Mouse (Mus musculus): ENCODE measurements at regions not wholly inside any gene's neighbourhood (a gene's known extent, or its start where the extent isn't known, plus 50 kb on each side); places are given as distances from the start of the nearest gene placed in this dataset.

- Histone ChIP-seq H3K4me2 (ENCODE audit: low read depth, low read length) (no peak overlapping the region), H3K36me3 (replicated peaks; ENCODE audit: insufficient read depth, low read length) (no peaks in the 10 kb centered on the region), H3K4me3 (ENCODE audit: low read depth, low read length) (no peak overlapping the region), H3K27me3 (ENCODE audit: insufficient read depth, low read length) (no peaks in the 10 kb centered on the region), H3K9me3 (ENCODE audit: low read length) (no peaks in the 10 kb centered on the region), H3K4me1 (ENCODE audit: insufficient read depth) (no peaks in the 10 kb centered on the region), H3K9ac (replicated peaks) (no peak overlapping the region), H3K27ac (ENCODE audit: low read depth) (no peak overlapping the region)
- TF ChIP-seq CTCF (IDR thresholded peaks at IDR 0.05; ENCODE audit: low read depth) (no peak), EP300 (IDR thresholded peaks at IDR 0.05; ENCODE audit: low read depth) (no peak)
- DNase-seq: no peak
- 60% methylated on average over 3 of the region's 3 CpGs for WGBS (ENCODE audit: insufficient replicate concordance)
- no peak for ATAC-seq
These were observed 195.6 kb upstream of the Gm21798 start for GRCm38 (mm10) chr15:64621876-64622275.

DNA sequence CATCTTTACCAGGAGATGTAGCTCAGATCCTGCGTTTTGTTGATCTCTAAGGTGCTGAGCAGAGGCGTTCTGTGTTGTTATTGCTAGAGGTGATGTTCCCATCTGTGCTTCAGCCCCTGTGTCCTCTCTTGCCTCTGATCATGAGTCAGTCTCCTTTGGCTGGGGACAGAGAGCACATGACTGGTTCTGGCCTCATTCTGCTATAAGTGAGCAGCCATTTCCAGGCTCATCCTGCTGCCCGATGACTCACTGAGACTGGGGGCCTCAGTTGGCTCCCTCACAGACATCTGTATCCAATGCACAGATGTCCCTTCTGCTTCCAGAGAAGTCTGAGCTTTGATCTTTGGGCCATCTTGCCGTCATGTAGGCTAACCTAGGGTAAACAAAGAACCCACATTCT is 194.9 kb upstream of the Gm21798 start:
- Histone ChIP-seq H3K36me3 (replicated peaks; ENCODE audit: insufficient read depth, low read length) (no peaks in the 10 kb centered on the region), H3K4me1 (ENCODE audit: insufficient read depth) (no peaks in the 10 kb centered on the region), H3K27me3 (ENCODE audit: insufficient read depth, low read length) (no peaks in the 10 kb centered on the region), H3K4me3 (ENCODE audit: low read depth, low read length) (no peak overlapping the region), H3K9me3 (ENCODE audit: low read length) (no peaks in the 10 kb centered on the region), H3K27ac (ENCODE audit: low read depth) (no peak overlapping the region), H3K4me2 (ENCODE audit: low read depth, low read length) (no peak overlapping the region), H3K9ac (replicated peaks) (no peak overlapping the region)
- TF ChIP-seq CTCF (IDR thresholded peaks at IDR 0.05; ENCODE audit: low read depth) (no peak), EP300 (IDR thresholded peaks at IDR 0.05; ENCODE audit: low read depth) (no peak)
- 69% methylated on average over 4 of the region's 4 CpGs for WGBS (ENCODE audit: insufficient replicate concordance)
- DNase-seq (no peak), ATAC-seq (no peak)

DNA sequence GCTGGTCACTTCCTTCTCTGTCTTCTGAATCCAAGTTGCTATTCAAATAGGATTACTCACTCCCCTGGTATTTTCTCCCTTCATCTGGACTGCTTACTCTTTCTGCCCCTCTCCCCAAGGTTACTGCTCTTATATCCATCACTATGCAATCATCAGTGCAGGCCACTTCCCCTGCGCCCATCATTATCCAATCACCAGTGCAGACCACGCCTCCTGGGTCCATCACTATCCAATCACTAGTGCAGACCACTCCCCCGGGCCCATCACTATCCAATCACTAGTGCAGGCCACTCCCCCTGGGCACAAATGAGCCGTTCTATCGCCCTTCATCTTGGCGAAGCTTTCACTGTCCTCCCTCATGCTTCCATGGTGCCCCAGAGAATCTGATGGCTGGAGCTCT is 191.1 kb upstream of the Gm21798 start:
- H3K9ac ChIP-seq (replicated peaks): no peak overlapping the region
- no peaks in the 10 kb centered on the region for H3K9me3 ChIP-seq (ENCODE audit: low read length)
- no peak overlapping the region for H3K4me2 ChIP-seq (ENCODE audit: low read depth, low read length)
- H3K4me3 ChIP-seq (ENCODE audit: low read depth, low read length): no peak overlapping the region
- H3K27me3 ChIP-seq (ENCODE audit: insufficient read depth, low read length): no peaks in the 10 kb centered on the region
- no peak overlapping the region for H3K27ac ChIP-seq (ENCODE audit: low read depth)
- ATAC-seq: no peak
- WGBS (ENCODE audit: insufficient replicate concordance): 71% methylated on average over 6 of the region's 6 CpGs
- H3K4me1 ChIP-seq (ENCODE audit: insufficient read depth): no peaks in the 10 kb centered on the region
- no peak for DNase-seq
- TF ChIP-seq EP300 (IDR thresholded peaks at IDR 0.05; ENCODE audit: low read depth): no peak
- no peak for TF ChIP-seq CTCF (IDR thresholded peaks at IDR 0.05; ENCODE audit: low read depth)
- H3K36me3 ChIP-seq (replicated peaks; ENCODE audit: insufficient read depth, low read length): no peaks in the 10 kb centered on the region

- Histone ChIP-seq H3K27me3 (ENCODE audit: insufficient read depth, low read length) (no peaks in the 10 kb centered on the region), H3K4me1 (ENCODE audit: insufficient read depth) (no peaks in the 10 kb centered on the region), H3K4me2 (ENCODE audit: low read depth, low read length) (no peak overlapping the region), H3K9ac (replicated peaks) (no peak overlapping the region), H3K4me3 (ENCODE audit: low read depth, low read length) (no peak overlapping the region), H3K9me3 (ENCODE audit: low read length) (no peaks in the 10 kb centered on the region), H3K36me3 (replicated peaks; ENCODE audit: insufficient read depth, low read length) (no peaks in the 10 kb centered on the region), H3K27ac (ENCODE audit: low read depth) (no peak overlapping the region)
- DNase-seq (peak; percentile 75), ATAC-seq (no peak)
- TF ChIP-seq EP300 (IDR thresholded peaks at IDR 0.05; ENCODE audit: low read depth) (no peak), CTCF (IDR thresholded peaks at IDR 0.05; ENCODE audit: low read depth) (peak; percentile 85)
- WGBS (ENCODE audit: insufficient replicate concordance): 19% methylated on average over 9 of the region's 9 CpGs
These were observed 190.2 kb upstream of the Gm21798 start for GRCm38 (mm10) chr15:64627258-64627657.
